Mouse (Mus musculus) myocyte (in vitro differentiated cells): ENCODE data around the gene Zfp64. TPM values are rescaled to one million over a fixed set of nuclear protein-coding genes. Genes with fewer than 3 reads are reported as not detected.

Source experiments
- H3K27me3 ChIP-seq: one replicate; pipeline ENCODE4 v1.6.1; 2011; ENCODE audit not compliant: control insufficient read depth, insufficient read depth, insufficient read length
- H3K36me3 ChIP-seq: one replicate; pipeline ENCODE4 v1.6.1; 2011; ENCODE audit not compliant: control insufficient read depth, insufficient read depth
- H3K4me2 ChIP-seq: one replicate; pipeline ENCODE4 v1.6.1; 2011; ENCODE audit warnings: low read depth, control low read depth
- H3K4me3 ChIP-seq: one replicate; pipeline ENCODE4 v1.5.1; 2011; ENCODE audit warnings: mild to moderate bottlenecking, control low read depth, moderate library complexity
- H3K79me2 ChIP-seq: one replicate; pipeline ENCODE4 v1.6.1; 2011; ENCODE audit not compliant: control insufficient read depth, insufficient read depth
- H3ac ChIP-seq: one replicate; pipeline ENCODE4 v1.6.1; 2011; ENCODE audit not compliant: control insufficient read depth, insufficient read length
- CEBPB ChIP-seq: IDR thresholded peaks from 2 replicates; pipeline ENCODE4 v1.6.1; 2011; ENCODE audit warnings: mild to moderate bottlenecking, moderate library complexity; ENCODE audit not compliant: poor library complexity, insufficient read depth, severe bottlenecking
- E2F4 ChIP-seq: IDR thresholded peaks from one replicate; pipeline ENCODE4 v1.6.1; 2011; ENCODE audit warnings: mild to moderate bottlenecking, control low read depth, moderate library complexity; ENCODE audit not compliant: insufficient read depth
- MAX ChIP-seq: IDR thresholded peaks from one replicate; pipeline ENCODE4 v1.6.1; 2011; ENCODE audit warnings: low read depth, mild to moderate bottlenecking, control low read depth
- MYOD1 ChIP-seq, 3 experiments: IDR thresholded peaks; one replicate each; pipeline ENCODE4 v1.6.1; 2011; ENCODE audit warnings: control low read depth in 2 of 3, low read depth in 2 of 3, mild to moderate bottlenecking in 2 of 3, moderate library complexity in 1 of 3; ENCODE audit not compliant: insufficient read length in 2 of 3, control insufficient read depth in 1 of 3
- MYOG ChIP-seq, 3 experiments: IDR thresholded peaks; one replicate each; pipeline ENCODE4 v1.6.1; 2011; ENCODE audit warnings: control low read depth in 2 of 3, low read depth in 2 of 3, mild to moderate bottlenecking in 2 of 3; ENCODE audit not compliant: insufficient read length in 2 of 3, control insufficient read depth in 1 of 3, insufficient read depth in 1 of 3
- POLR2A ChIP-seq: IDR thresholded peaks from one replicate; pipeline ENCODE4 v1.6.1; 2011; ENCODE audit warnings: low read depth, mild to moderate bottlenecking, control low read depth, moderate library complexity; ENCODE audit not compliant: insufficient read length
- POLR2AphosphoS2 ChIP-seq: IDR thresholded peaks from one replicate; pipeline ENCODE4 v1.6.1; 2011; ENCODE audit warnings: low read depth, control low read depth; ENCODE audit not compliant: insufficient read length
- REST ChIP-seq: IDR thresholded peaks from one replicate; pipeline ENCODE4 v1.6.1; 2011; ENCODE audit warnings: mild to moderate bottlenecking, control low read depth, moderate library complexity; ENCODE audit not compliant: insufficient read depth, insufficient read length
- SRF ChIP-seq: IDR thresholded peaks from one replicate; pipeline ENCODE4 v1.6.1; 2011; ENCODE audit warnings: low read depth; ENCODE audit not compliant: control insufficient read depth, insufficient read length
- TCF12 ChIP-seq: IDR thresholded peaks from one replicate; pipeline ENCODE4 v1.6.1; 2011; ENCODE audit warnings: mild to moderate bottlenecking, control low read depth; ENCODE audit not compliant: poor library complexity, insufficient read depth, severe bottlenecking
- TCF3 ChIP-seq: IDR thresholded peaks from one replicate; pipeline ENCODE4 v1.6.1; 2011; ENCODE audit warnings: low read depth, control low read depth; ENCODE audit not compliant: insufficient read length
- USF1 ChIP-seq: IDR thresholded peaks from one replicate; pipeline ENCODE4 v1.6.1; 2011; ENCODE audit warnings: low read depth, mild to moderate bottlenecking, control low read depth, moderate library complexity
- polyA plus RNA-seq: library from polyadenylated mRNA; unstranded; fragments of >200 nt; fragmentation: generic; extraction: Trizol; gene quantifications from one replicate; pipeline ENCODE4 v1.2.1, GENCODE M21; 2012; ENCODE audit warnings: missing spikeins

Gene Zfp64
- polyA plus RNA-seq, 1 experiment: 22.6 TPM

DNA sequence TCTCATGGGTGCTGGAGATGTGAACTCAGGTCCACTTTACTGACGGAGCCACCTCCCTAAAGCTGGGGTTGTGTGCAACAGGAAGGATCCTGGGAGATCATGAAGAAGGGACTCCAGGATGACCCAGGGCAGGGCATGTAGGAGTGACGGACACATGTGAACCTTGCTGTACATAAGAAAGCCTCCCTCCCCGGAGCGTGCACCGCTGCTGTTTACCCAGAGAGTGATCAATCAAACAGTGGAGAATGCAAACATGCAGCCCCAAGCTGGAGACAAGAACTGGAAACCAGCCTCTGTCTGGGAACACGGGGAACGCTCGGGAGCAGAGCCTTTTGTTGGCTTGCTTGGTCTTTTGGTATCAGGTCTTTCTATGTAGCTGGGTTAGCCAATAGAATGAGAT, 76.7 kb downstream of the Zfp64 start:
- H3K79me2 ChIP-seq: no peaks in the 10 kb centered on the region
- no peaks in the 10 kb centered on the region for H3K27me3 ChIP-seq
- H3K4me2 ChIP-seq: no peak overlapping the region
- no peak overlapping the region for H3K4me3 ChIP-seq
- no peak overlapping the region for H3ac ChIP-seq
- TF ChIP-seq MYOG (IDR thresholded peaks at IDR 0.05; ENCODE audit: control insufficient read depth in 1 of 3, insufficient read depth in 1 of 3, insufficient read length in 2 of 3, low read depth in 2 of 3) (no peak), TCF3 (no peak), REST (no peak), POLR2AphosphoS2 (no peak), E2F4 (no peak), MYOD1 (IDR thresholded peaks at IDR 0.05; ENCODE audit: control insufficient read depth in 1 of 3, insufficient read length in 2 of 3, low read depth in 2 of 3) (no peak), SRF (no peak), USF1 (no peak), CEBPB (no peak), MAX (no peak), TCF12 (no peak), POLR2A (no peak)
- H3K36me3 ChIP-seq: no peaks in the 10 kb centered on the region

DNA sequence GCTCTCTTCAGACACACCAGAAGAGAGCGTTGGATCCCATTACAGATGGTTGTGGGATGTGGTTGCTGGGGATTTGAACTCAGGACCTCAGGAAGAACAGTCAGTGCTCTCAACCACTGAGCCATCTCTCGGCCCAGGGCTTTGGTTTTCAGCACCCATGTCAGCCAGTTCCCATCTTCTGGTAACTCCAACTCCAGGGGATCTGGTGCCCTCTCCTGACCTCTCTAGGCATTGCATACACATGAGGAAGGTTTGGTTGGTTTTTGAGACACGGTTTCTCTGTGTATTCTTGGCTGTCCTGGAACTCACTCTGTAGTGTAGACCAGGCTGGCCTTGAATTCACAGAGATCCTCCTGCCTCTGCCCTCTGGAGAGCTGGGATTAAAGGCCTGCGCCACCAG, 77.2 kb downstream of the Zfp64 start:
- Histone ChIP-seq H3ac (no peak overlapping the region), H3K79me2 (no peaks in the 10 kb centered on the region), H3K36me3 (no peaks in the 10 kb centered on the region), H3K27me3 (no peaks in the 10 kb centered on the region), H3K4me3 (no peak overlapping the region), H3K4me2 (no peak overlapping the region)
- no peak for TF ChIP-seq REST
- no peak for TF ChIP-seq USF1
- TF ChIP-seq MAX: no peak
- no peak for TF ChIP-seq E2F4
- TF ChIP-seq TCF12: no peak
- no peak for TF ChIP-seq TCF3
- no peak for TF ChIP-seq CEBPB
- no peak for TF ChIP-seq MYOG (IDR thresholded peaks at IDR 0.05; ENCODE audit: control insufficient read depth in 1 of 3, insufficient read depth in 1 of 3, insufficient read length in 2 of 3, low read depth in 2 of 3)
- no peak for TF ChIP-seq MYOD1 (IDR thresholded peaks at IDR 0.05; ENCODE audit: control insufficient read depth in 1 of 3, insufficient read length in 2 of 3, low read depth in 2 of 3)
- no peak for TF ChIP-seq SRF

- TF ChIP-seq MAX (no peak), TCF3 (no peak), POLR2AphosphoS2 (no peak), E2F4 (no peak), TCF12 (no peak), MYOG (IDR thresholded peaks at IDR 0.05; ENCODE audit: control insufficient read depth in 1 of 3, insufficient read depth in 1 of 3, insufficient read length in 2 of 3, low read depth in 2 of 3) (no peak), USF1 (no peak), CEBPB (no peak), POLR2A (no peak), MYOD1 (IDR thresholded peaks at IDR 0.05; ENCODE audit: control insufficient read depth in 1 of 3, insufficient read length in 2 of 3, low read depth in 2 of 3) (no peak), REST (no peak), SRF (no peak)
- no peak overlapping the region for H3K4me2 ChIP-seq
Measured at GRCm38 (mm10) chr2:168876631-168877030, 78.8 kb downstream of the Zfp64 start.

GRCm38 (mm10) chr2:168874498-168874897, 80.9 kb downstream of the Zfp64 start:
- peaks cover 5% of the 10 kb centered on the region for H3K27me3 ChIP-seq
- no peak overlapping the region for H3ac ChIP-seq
- no peak overlapping the region for H3K4me2 ChIP-seq
- H3K36me3 ChIP-seq: no peaks in the 10 kb centered on the region
- no peaks in the 10 kb centered on the region for H3K79me2 ChIP-seq
- TF ChIP-seq TCF3 (no peak), MAX (no peak), REST (no peak), MYOG (IDR thresholded peaks at IDR 0.05; ENCODE audit: control insufficient read depth in 1 of 3, insufficient read depth in 1 of 3, insufficient read length in 2 of 3, low read depth in 2 of 3) (no peak), USF1 (no peak), CEBPB (no peak), POLR2A (no peak), TCF12 (no peak), MYOD1 (IDR thresholded peaks at IDR 0.05; ENCODE audit: control insufficient read depth in 1 of 3, insufficient read length in 2 of 3, low read depth in 2 of 3) (no peak), POLR2AphosphoS2 (no peak), E2F4 (no peak), SRF (no peak)
- no peak overlapping the region for H3K4me3 ChIP-seq

More at GRCm38 (mm10) chr2:168876631-168877030, 78.8 kb downstream of the Zfp64 start:
- Histone ChIP-seq H3K79me2 (no peaks in the 10 kb centered on the region), H3K27me3 (peaks cover 5% of the 10 kb centered on the region), H3K4me3 (no peak overlapping the region), H3K36me3 (no peaks in the 10 kb centered on the region), H3ac (no peak overlapping the region)
